Mouse (Mus musculus) midbrain, embryonic 14.5 days (tissue): ENCODE measurements around the gene Atad1. TPM values are rescaled to one million over a fixed set of nuclear protein-coding genes. Genes with fewer than 3 reads are reported as not detected.
"Not testable (repeated sequence)": the region's sequence is repeated elsewhere in the genome, so short reads cannot be mapped to it uniquely, and the experiment has no call there.

Experiments
- ATAC-seq: fragments of 200-750 bp; cut with Nextera tagmentation; 2 replicates; pipeline ENCODE4 v1.8.0; 2017; ENCODE audit warnings: moderate number of reproducible peaks, moderate library complexity; ENCODE audit not compliant: low FRiP score, low TSS enrichment
- DNase-seq: peaks from one replicate; pipeline ENCODE4 v3.0.0-alpha.2; 2015
- H3K27ac ChIP-seq: fragments of 300-500 bp; sonication (generic); replicated peaks from 2 replicates; pipeline ENCODE4 v1.5.1; 2014; ENCODE audit warnings: mild to moderate bottlenecking, low read depth, low read length, moderate library complexity
- H3K27me3 ChIP-seq: fragments of 300-500 bp; sonication (generic); 2 replicates; pipeline ENCODE4 v1.6.1; 2014; ENCODE audit warnings: low read length, control low read depth, mixed read lengths; ENCODE audit not compliant: control insufficient read depth, insufficient read depth
- H3K36me3 ChIP-seq: fragments of 300-500 bp; sonication (generic); 2 replicates; pipeline ENCODE4 v1.6.1; 2014; ENCODE audit warnings: low read length, control low read depth; ENCODE audit not compliant: control insufficient read depth, insufficient read depth
- H3K4me1 ChIP-seq: fragments of 300-500 bp; sonication (generic); 2 replicates; pipeline ENCODE4 v1.6.1; 2014; ENCODE audit warnings: mild to moderate bottlenecking, antibody characterized with exemption, low read length, control low read depth; ENCODE audit not compliant: control insufficient read depth, insufficient read depth
- H3K4me2 ChIP-seq: fragments of 300-500 bp; sonication (generic); 2 replicates; pipeline ENCODE4 v1.6.1; 2014; ENCODE audit warnings: mild to moderate bottlenecking, low read length, moderate library complexity
- H3K4me3 ChIP-seq: fragments of 300-500 bp; sonication (generic); replicated peaks from 2 replicates; pipeline ENCODE4 v1.5.1; 2014; ENCODE audit warnings: low read depth, low read length
- H3K9ac ChIP-seq: fragments of 300-500 bp; sonication (generic); replicated peaks from 2 replicates; pipeline ENCODE4 v1.6.1; 2014; ENCODE audit warnings: mild to moderate bottlenecking, low read length, moderate library complexity
- H3K9me3 ChIP-seq: fragments of 300-500 bp; sonication (generic); 2 replicates; pipeline ENCODE4 v1.6.1; 2016; ENCODE audit warnings: low read length, control low read depth, mixed read lengths; ENCODE audit not compliant: control insufficient read depth
- WGBS: fragments of 180-500 bp; shearing (Covaris S2); extraction: QIAGEN DNeasy Blood & Tissue Kit; methylation state at CpG from one replicate; pipeline ENCODE4 v1.1.7; 2014; 5-methylcytosine and 5-hydroxymethylcytosine counted together
- polyA plus RNA-seq: library from polyadenylated mRNA; unstranded; fragments of >200 nt; fragmentation: Nextera tagmentation; extraction: Ambion mirVana; gene quantifications from 2 replicates; pipeline ENCODE4 v1.2.1, GENCODE M21; 2014

Atad1 gene
- 126 and 143 TPM in 2 replicates for polyA plus RNA-seq

DNA sequence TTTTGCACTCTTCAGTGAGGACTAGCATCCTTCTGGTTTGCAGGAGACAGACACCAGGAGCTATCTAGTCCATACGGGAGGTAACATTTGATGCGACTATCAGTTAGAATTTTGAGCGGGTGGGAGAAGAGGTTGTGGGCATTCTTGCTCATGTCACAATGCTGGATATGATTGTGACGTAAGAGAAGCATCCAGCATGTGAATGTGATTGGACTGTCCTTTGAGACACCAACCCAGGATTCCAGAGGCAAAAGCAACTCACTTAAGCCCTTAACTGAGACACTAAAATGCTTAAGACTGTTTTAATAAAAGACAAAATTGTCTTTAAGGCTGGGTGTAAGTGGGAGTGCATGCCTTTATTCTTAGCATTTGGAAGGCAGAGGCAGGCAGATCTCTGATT, at the start of gene Atad1:
Gene Atad1 (minus strand): TSS at position 101 of the 400 bp plus-strand sequence.
- no peaks in the 10 kb centered on the region for H3K27me3 ChIP-seq
- DNase-seq = no peak
- H3K9ac ChIP-seq = no peak within 1 kb of the TSS
- H3K4me3 ChIP-seq = no peak within 1 kb of the TSS
- no peak within 1 kb of the TSS for H3K4me2 ChIP-seq
- ATAC-seq = no peak
- no peaks in the 10 kb centered on the region for H3K36me3 ChIP-seq
- H3K9me3 ChIP-seq = no peaks in the 10 kb centered on the region
- WGBS = 96% methylated on average over 4 of the region's 4 CpGs
- H3K27ac ChIP-seq = no peak within 1 kb of the TSS
- H3K4me1 ChIP-seq = no peaks in the 10 kb centered on the region

GRCm38 (mm10) chr19:32788016-32788415, 48.4 kb upstream of the Atad1 start:
- H3K27ac ChIP-seq, ATAC-seq, H3K9me3 ChIP-seq, H3K27me3 ChIP-seq, DNase-seq, H3K4me3 ChIP-seq, H3K36me3 ChIP-seq, H3K9ac ChIP-seq, H3K4me2 ChIP-seq: not testable (repeated sequence)
- WGBS = 92% methylated on average over 3 of the region's 3 CpGs
- peaks cover 13% of the 10 kb centered on the region; the same call in 1 of the 2 replicates for H3K4me1 ChIP-seq

- not testable (repeated sequence) for H3K4me2 ChIP-seq, H3K4me3 ChIP-seq, H3K27me3 ChIP-seq, H3K36me3 ChIP-seq, H3K9ac ChIP-seq, H3K27ac ChIP-seq, DNase-seq, H3K9me3 ChIP-seq, ATAC-seq
- peaks cover 13% of the 10 kb centered on the region; the same call in 1 of the 2 replicates for H3K4me1 ChIP-seq
- 37% methylated on average over 4 of the region's 4 CpGs for WGBS
Observed at GRCm38 (mm10) chr19:32787388-32787787, 47.8 kb upstream of the Atad1 start.

DNA sequence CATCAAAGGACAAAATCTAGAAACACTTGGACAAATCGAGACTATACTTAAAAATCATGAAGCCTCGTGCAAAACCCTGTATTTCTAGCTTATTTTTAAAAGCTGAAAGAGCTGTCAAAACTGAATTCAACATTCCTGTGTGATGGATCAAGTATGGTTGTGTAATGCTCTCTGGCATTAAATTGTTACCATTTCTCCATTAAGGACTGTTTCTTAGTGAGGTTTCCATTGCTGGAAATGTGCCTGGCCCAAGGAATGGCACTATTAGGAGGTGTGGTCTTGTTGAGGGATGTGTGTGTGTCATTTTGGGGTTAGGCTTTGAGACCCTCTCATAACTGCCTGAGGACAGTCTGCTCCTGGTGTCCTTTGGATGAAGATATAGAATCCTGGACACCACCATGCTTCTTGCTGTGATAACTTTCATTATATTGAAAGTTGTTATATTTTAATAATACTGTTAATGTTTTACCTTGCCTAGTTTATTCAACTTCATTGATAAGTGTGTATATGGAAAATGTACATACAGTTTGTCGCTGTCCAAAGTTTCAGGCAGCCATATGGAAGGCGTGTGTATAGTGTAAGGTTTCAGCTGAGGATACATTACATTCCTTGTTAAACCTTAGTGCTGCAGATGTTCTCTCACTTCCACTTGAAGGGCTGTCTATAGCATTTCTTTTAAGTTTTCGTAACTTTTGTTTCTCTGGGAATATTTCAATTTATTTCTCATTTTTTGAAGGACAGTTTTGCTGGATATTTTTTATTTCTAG, 41.9 kb upstream of the Atad1 start:
- DNase-seq (no peak), ATAC-seq (no peak)

GRCm38 (mm10) chr19:32779131-32779530, 39.5 kb upstream of the Atad1 start:
- ATAC-seq (no peak), DNase-seq (no peak)
- no peaks in the 10 kb centered on the region for H3K36me3 ChIP-seq

More for the DNA sequence above, 41.9 kb upstream of the Atad1 start:
- H3K9ac ChIP-seq = no peak overlapping the region
- WGBS = 96% methylated on average over 5 of the region's 5 CpGs
- no peak overlapping the region for H3K4me3 ChIP-seq
- no peak overlapping the region for H3K4me2 ChIP-seq
- no peaks in the 10 kb centered on the region for H3K9me3 ChIP-seq
- no peaks in the 10 kb centered on the region for H3K27me3 ChIP-seq
- no peak overlapping the region for H3K27ac ChIP-seq
- H3K4me1 ChIP-seq = no peaks in the 10 kb centered on the region
- H3K36me3 ChIP-seq = no peaks in the 10 kb centered on the region

GRCm38 (mm10) chr19:32778411-32778810, 38.8 kb upstream of the Atad1 start:
- no peak for DNase-seq
- WGBS = 52% methylated on average over 2 of the region's 2 CpGs
- Histone ChIP-seq H3K9ac (no peak overlapping the region), H3K4me2 (no peak overlapping the region), H3K27me3 (no peaks in the 10 kb centered on the region), H3K9me3 (no peaks in the 10 kb centered on the region), H3K27ac (no peak overlapping the region), H3K36me3 (no peaks in the 10 kb centered on the region), H3K4me3 (no peak overlapping the region), H3K4me1 (no peaks in the 10 kb centered on the region)
- no peak for ATAC-seq

More at GRCm38 (mm10) chr19:32779131-32779530, 39.5 kb upstream of the Atad1 start:
- Histone ChIP-seq H3K27ac (no peak overlapping the region), H3K4me2 (no peak overlapping the region), H3K27me3 (no peaks in the 10 kb centered on the region), H3K4me1 (no peaks in the 10 kb centered on the region), H3K4me3 (no peak overlapping the region), H3K9ac (no peak overlapping the region), H3K9me3 (no peaks in the 10 kb centered on the region)
- WGBS = 77% methylated on average over 3 of the region's 3 CpGs

- Histone ChIP-seq H3K4me1 (peaks cover 30% of the 10 kb centered on the region), H3K36me3 (no peaks in the 10 kb centered on the region), H3K4me3 (no peak overlapping the region), H3K9me3 (no peaks in the 10 kb centered on the region), H3K9ac (no peak overlapping the region), H3K27ac (no peak overlapping the region), H3K27me3 (no peaks in the 10 kb centered on the region), H3K4me2 (peak overlapping the region; percentile 24)
- 90% methylated on average over 4 of the region's 4 CpGs for WGBS
- DNase-seq (no peak), ATAC-seq (no peak)
Observed at GRCm38 (mm10) chr19:32762493-32762892, 22.9 kb upstream of the Atad1 start.

- H3K36me3 ChIP-seq = no peaks in the 10 kb centered on the region
- no peaks in the 10 kb centered on the region for H3K27me3 ChIP-seq
- peaks cover 30% of the 10 kb centered on the region for H3K4me1 ChIP-seq
- 62% methylated on average over 4 of the region's 4 CpGs for WGBS
- peak overlapping the region; percentile 96 for H3K4me2 ChIP-seq
- no peaks in the 10 kb centered on the region for H3K9me3 ChIP-seq
- no peak overlapping the region for H3K9ac ChIP-seq
- peak overlapping the region; percentile 99 for H3K4me3 ChIP-seq
- no peak for DNase-seq
- no peak for ATAC-seq
- H3K27ac ChIP-seq = no peak overlapping the region
Observed at GRCm38 (mm10) chr19:32761162-32761561, 21.6 kb upstream of the Atad1 start.

GRCm38 (mm10) chr19:32760499-32760898, 20.9 kb upstream of the Atad1 start:
- Histone ChIP-seq H3K4me1 (peaks cover 32% of the 10 kb centered on the region), H3K4me2 (peak overlapping the region; percentile 96), H3K9me3 (no peaks in the 10 kb centered on the region), H3K4me3 (peak overlapping the region; percentile 99), H3K27me3 (no peaks in the 10 kb centered on the region), H3K36me3 (no peaks in the 10 kb centered on the region), H3K9ac (peak overlapping the region; percentile 13), H3K27ac (no peak overlapping the region)
- peak; percentile 18 for DNase-seq
- no peak for ATAC-seq
- WGBS = 24% methylated on average over 6 of the region's 6 CpGs
